Mouse (Mus musculus): ENCODE results near the gene Ccdc85b.

GRCm38 (mm10) chr19:5477004-5477667 is 19.4 kb upstream of the Ccdc85b start:
- TF ChIP-seq TAL1 (conservative IDR thresholded peaks at IDR 0.05; ENCODE audit: low read depth, low read length) (no peak), GATA1 (IDR thresholded peaks at IDR 0.05; ENCODE audit: borderline replicate concordance, low read length) (no peak), CTCF (IDR thresholded peaks at IDR 0.05; ENCODE audit: low read depth, low read length) (no peak)

Data from G1E (cell line).